Mouse (Mus musculus) heart, postnatal 14 days (tissue): ENCODE results near the gene Mkrn1. TPM values are rescaled to one million over a fixed set of nuclear protein-coding genes. Genes with fewer than 3 reads are reported as not detected.
A peak's percentile ranks its signal among the peaks of the same experiment; 100 is the strongest.
"Not testable (repeated sequence)": the region's sequence is repeated elsewhere in the genome, so short reads cannot be mapped to it uniquely, and the experiment has no call there.

Experiments used
- DNase-seq, 2 experiments: peaks; one replicate each; pipeline ENCODE4 v3.0.0; 2021 to 2022
- intact Hi-C: fragments of 180-260 bp; cut with DNase I; formaldehyde crosslinking; loops from one replicate; pipeline ENCODE4 v1.15.1; 2025
- long read RNA-seq, 2 experiments: library from polyadenylated mRNA; stranded (forward); transcript quantifications; one replicate each; pipeline ENCODE4 v2.0.0; 2021
- total RNA-seq, 2 experiments: library from RNA; stranded (reverse); gene quantifications; 2 replicates each; pipeline ENCODE4 v1.2.3; 2021

Mkrn1 gene
- total RNA-seq = 100 to 1,000 TPM; 117 to 139 TPM
- long read RNA-seq, experiment 1, transcript Mkrn1-203 (3 exons, 751 nt) = minor isoform, 51 of 295 reads
- long read RNA-seq, experiment 1, transcript Mkrn1-202 (5 exons, 1,511 nt) = minor isoform, 24 of 295 reads
- long read RNA-seq, experiment 1, transcript Mkrn1-201 (8 exons, 3,046 nt) = major isoform, 197 of 295 reads
- long read RNA-seq, experiment 1, partial matches to known transcripts = 4 of 295 reads
- long read RNA-seq, experiment 1, other reads (novel, unspliced or antisense) = 19 of 295 reads
- long read RNA-seq, experiment 2, transcript Mkrn1-202 (5 exons, 1,511 nt) = minor isoform, 19 of 248 reads
- long read RNA-seq, experiment 2, transcript Mkrn1-201 (8 exons, 3,046 nt) = major isoform, 183 of 248 reads
- long read RNA-seq, experiment 2, transcript Mkrn1-203 (3 exons, 751 nt) = minor isoform, 30 of 248 reads
- long read RNA-seq, experiment 2, partial matches to known transcripts = 3 of 248 reads
- long read RNA-seq, experiment 2, other reads (novel, unspliced or antisense) = 13 of 248 reads

- intact Hi-C loops = loop anchor here (5.0 kb wide), 1 partner anchor 147 kb away; no protein-coding TSS in a partner anchor
- DNase-seq = peak; percentile 61 to 75
These were observed at the start of gene Mkrn1 for GRCm38 (mm10) chr6:39419851-39420721. TSS of gene Mkrn1 (minus strand) at chr6:39420462.

- no peak for DNase-seq
- intact Hi-C loops = no loop called here
These were observed 49.2 kb upstream of the Mkrn1 start for GRCm38 (mm10) chr6:39469427-39469826.

GRCm38 (mm10) chr6:39462621-39463538 lies 42.6 kb upstream of the Mkrn1 start:
- intact Hi-C loops = loop anchor here (1.0 to 2.0 kb wide), 3 partner anchors 99 to 320 kb away; no protein-coding TSS in a partner anchor
- peak; percentile 85 to 90 for DNase-seq

GRCm38 (mm10) chr6:39460040-39460439 lies 39.8 kb upstream of the Mkrn1 start:
- DNase-seq = peak in 1 of 2 experiments; percentile 20
- intact Hi-C loops = no loop called here

GRCm38 (mm10) chr6:39455339-39456160 lies 35.3 kb upstream of the Mkrn1 start:
- intact Hi-C loops = no loop called here

GRCm38 (mm10) chr6:39454616-39455015 lies 34.4 kb upstream of the Mkrn1 start:
- intact Hi-C loops = no loop called here
- no peak for DNase-seq

More at GRCm38 (mm10) chr6:39455339-39456160, 35.3 kb upstream of the Mkrn1 start:
- no peak for DNase-seq

GRCm38 (mm10) chr6:39453564-39453963 lies 33.3 kb upstream of the Mkrn1 start:
- intact Hi-C loops = no loop called here
- no peak for DNase-seq

GRCm38 (mm10) chr6:39451033-39451432 lies 30.8 kb upstream of the Mkrn1 start:
- intact Hi-C loops = no loop called here
- DNase-seq = no peak

GRCm38 (mm10) chr6:39450580-39450979 lies 30.3 kb upstream of the Mkrn1 start:
- DNase-seq = no peak
- intact Hi-C loops = no loop called here

- intact Hi-C loops = no loop called here
- DNase-seq = no peak
These were observed 27.3 kb upstream of the Mkrn1 start for GRCm38 (mm10) chr6:39447429-39448185.

GRCm38 (mm10) chr6:39445801-39446572 lies 25.7 kb upstream of the Mkrn1 start:
- DNase-seq = no peak
- intact Hi-C loops = no loop called here

GRCm38 (mm10) chr6:39442786-39443287 lies 22.6 kb upstream of the Mkrn1 start:
- DNase-seq = no peak
- intact Hi-C loops = no loop called here

- intact Hi-C loops = no loop called here
- no peak for DNase-seq
These were observed 19.9 kb upstream of the Mkrn1 start for GRCm38 (mm10) chr6:39440207-39440606.

- intact Hi-C loops, DNase-seq: not testable (repeated sequence)
These were observed 17.3 kb upstream of the Mkrn1 start for GRCm38 (mm10) chr6:39437519-39437918.

GRCm38 (mm10) chr6:39435875-39436274 lies 15.6 kb upstream of the Mkrn1 start:
- intact Hi-C loops = no loop called here
- DNase-seq = no peak

GRCm38 (mm10) chr6:39434886-39435492 lies 14.7 kb upstream of the Mkrn1 start:
- no peak for DNase-seq
- intact Hi-C loops = no loop called here
